ENCODE assay signal across 13 mouse cellular contexts in the genomic region with DNA sequence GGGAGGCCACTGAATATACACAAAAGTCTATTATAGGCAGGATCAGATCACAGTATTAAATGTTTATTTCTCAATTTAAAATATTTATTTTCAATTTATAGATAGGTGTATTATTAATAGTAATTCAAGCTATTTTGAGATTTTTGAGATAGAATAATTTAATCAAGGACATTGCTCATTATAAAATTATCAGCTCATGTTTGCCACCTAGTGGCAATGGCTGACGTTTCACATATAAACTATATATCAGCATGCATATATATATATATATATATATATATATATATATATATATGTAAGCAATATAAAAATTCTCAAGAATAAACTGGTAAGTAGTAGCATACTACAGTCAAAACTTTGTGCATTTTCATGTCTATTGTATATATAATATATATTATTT.
DNase-seq lines count a peak whose midpoint lies in the region; ATAC-seq and TF ChIP-seq lines count a peak whose summit lies in the region.
"Had no signal": no experiment of that assay in that cellular context is flagged by ENCODE, and none has a peak within 500 bp of the region (broad histone marks: within the 10 kb centered on the region; RNA-seq: fewer than 3 reads in every experiment).

No protein-coding gene starts in this region.

- H3K4me3 ChIP-seq in forebrain, embryonic 14.5 days (ENCODE audit: low read depth, low read length): no peak overlapping the region
- no peak overlapping the region for H3K4me3 ChIP-seq in forebrain, embryonic 15.5 days
- H3K4me3 ChIP-seq in layer of hippocampus, adult 2 months: no peak overlapping the region
- H3K4me3 ChIP-seq in thymus, adult 2 months (ENCODE audit: control insufficient read depth, insufficient read depth, low read length): no peak overlapping the region
- H3K4me3 ChIP-seq: lung, embryonic 15.5 days; midbrain, embryonic 15.5 days had no signal

- H3K9ac ChIP-seq in forebrain, embryonic 14.5 days (ENCODE audit: low read length): no peak overlapping the region
- H3K9ac ChIP-seq in forebrain, embryonic 15.5 days (replicated peaks): no peak overlapping the region
- H3K9ac ChIP-seq: lung, embryonic 15.5 days; midbrain, embryonic 15.5 days had no signal

- no peaks in the 10 kb centered on the region for H3K36me3 ChIP-seq in forebrain, embryonic 14.5 days (ENCODE audit: control insufficient read depth, insufficient read depth, low read length)
- H3K36me3 ChIP-seq in forebrain, embryonic 15.5 days: no peaks in the 10 kb centered on the region
- H3K36me3 ChIP-seq in thymus, adult 2 months (ENCODE audit: control insufficient read depth, insufficient read depth, low read length): no peaks in the 10 kb centered on the region
- H3K36me3 ChIP-seq: lung, embryonic 15.5 days; midbrain, embryonic 15.5 days had no signal

- WGBS in forebrain, embryonic 14.5 days: 18% methylated on average over 1 of the region's 1 CpGs
- 2% methylated on average over 1 of the region's 1 CpGs for WGBS in forebrain, embryonic 15.5 days
- WGBS in thymus, adult 2 months: 3% methylated on average over 1 of the region's 1 CpGs

- no peak for ATAC-seq in forebrain, embryonic 14.5 days
- no peak for ATAC-seq in forebrain, embryonic 15.5 days (replicated peaks)
- ATAC-seq in megakaryocyte, adult 5-6 weeks (ENCODE audit: poor library complexity, severe bottlenecking): no peak
- ATAC-seq: midbrain, embryonic 15.5 days had no signal

- peak; percentile 46 for DNase-seq in forebrain, embryonic 14.5 days (ENCODE audit: low spot score)
- DNase-seq in layer of hippocampus, adult 2 months (ENCODE audit: low spot score in 2 of 2): no peak
- DNase-seq in layer of hippocampus, adult 9-11 months: no peak
- DNase-seq in 3T3-L1 (ENCODE audit: low read depth, low spot score): peak; percentile 52
- DNase-seq in brain, adult 2 months (ENCODE audit: low read depth, low spot score): peak; percentile 8
- DNase-seq in thymus, adult 2 months: no peak
- DNase-seq: gastrocnemius, postnatal 36 days; kidney, adult 9 months had no signal

- no peaks in the 10 kb centered on the region for H3K9me3 ChIP-seq in forebrain, embryonic 14.5 days (replicated peaks; ENCODE audit: control insufficient read depth, low read length)
- no peaks in the 10 kb centered on the region for H3K9me3 ChIP-seq in forebrain, embryonic 15.5 days
- H3K9me3 ChIP-seq: lung, embryonic 15.5 days; midbrain, embryonic 15.5 days had no signal

- TF ChIP-seq POLR2A in thymus, adult 2 months (IDR thresholded peaks at IDR 0.05; ENCODE audit: control insufficient read depth, extremely low read depth, insufficient read depth, low read length, poor library complexity): no peak

- H3K4me2 ChIP-seq in forebrain, embryonic 14.5 days (ENCODE audit: low read length): no peak overlapping the region
- no peak overlapping the region for H3K4me2 ChIP-seq in forebrain, embryonic 15.5 days (replicated peaks)
- H3K4me2 ChIP-seq: lung, embryonic 15.5 days; midbrain, embryonic 15.5 days had no signal

- H3K27ac ChIP-seq in forebrain, embryonic 14.5 days (ENCODE audit: low read depth, low read length): no peak overlapping the region
- no peak overlapping the region for H3K27ac ChIP-seq in forebrain, embryonic 15.5 days (replicated peaks)
- no peak overlapping the region for H3K27ac ChIP-seq in layer of hippocampus, adult 2 months
- no peak overlapping the region for H3K27ac ChIP-seq in thymus, adult 2 months (ENCODE audit: control insufficient read depth, insufficient read depth, low read length)
- H3K27ac ChIP-seq: lung, embryonic 15.5 days; midbrain, embryonic 15.5 days had no signal

- H3K27me3 ChIP-seq in forebrain, embryonic 14.5 days (replicated peaks; ENCODE audit: control insufficient read depth, insufficient read depth, low read length): no peaks in the 10 kb centered on the region
- no peaks in the 10 kb centered on the region for H3K27me3 ChIP-seq in forebrain, embryonic 15.5 days
- H3K27me3 ChIP-seq in thymus, adult 2 months (ENCODE audit: control insufficient read depth, insufficient read depth, low read length): no peaks in the 10 kb centered on the region
- H3K27me3 ChIP-seq: CH12.LX; lung, embryonic 15.5 days; midbrain, embryonic 15.5 days had no signal

- no peaks in the 10 kb centered on the region for H3K4me1 ChIP-seq in forebrain, embryonic 14.5 days (ENCODE audit: control insufficient read depth, insufficient read depth, low read length)
- H3K4me1 ChIP-seq in forebrain, embryonic 15.5 days: no peaks in the 10 kb centered on the region
- H3K4me1 ChIP-seq in thymus, adult 2 months (replicated peaks; ENCODE audit: control insufficient read depth, insufficient read depth, low read length): no peaks in the 10 kb centered on the region
- H3K4me1 ChIP-seq: lung, embryonic 15.5 days; midbrain, embryonic 15.5 days had no signal

- TF ChIP-seq CTCF in layer of hippocampus, adult 2 months (conservative IDR thresholded peaks at IDR 0.05): peak; percentile 74
- TF ChIP-seq CTCF in thymus, adult 2 months (IDR thresholded peaks at IDR 0.05; ENCODE audit: borderline replicate concordance, control insufficient read depth, extremely low read depth, insufficient read depth, low read length, poor library complexity): no peak

Comparison
In these comparisons a context has a peak if more than half of its experiments do, and no peak if none do; other contexts are left out.
1. DNase-seq: peak in forebrain, embryonic 14.5 days (single experiment), 3T3-L1 (single experiment) and brain, adult 2 months (single experiment); none in layer of hippocampus, adult 2 months (0 of 2), layer of hippocampus, adult 9-11 months (single experiment) and thymus, adult 2 months (single experiment).